Mouse (Mus musculus) cerebellum, adult 9-11 months (tissue): ENCODE measurements around the gene S100a11.
"Not testable (repeated sequence)": the region's sequence is repeated elsewhere in the genome, so short reads cannot be mapped to it uniquely, and the experiment has no call there.

Experiments used
- DNase-seq: peaks from one replicate; pipeline ENCODE4 v3.0.0; 2022

The S100a11 gene

DNA sequence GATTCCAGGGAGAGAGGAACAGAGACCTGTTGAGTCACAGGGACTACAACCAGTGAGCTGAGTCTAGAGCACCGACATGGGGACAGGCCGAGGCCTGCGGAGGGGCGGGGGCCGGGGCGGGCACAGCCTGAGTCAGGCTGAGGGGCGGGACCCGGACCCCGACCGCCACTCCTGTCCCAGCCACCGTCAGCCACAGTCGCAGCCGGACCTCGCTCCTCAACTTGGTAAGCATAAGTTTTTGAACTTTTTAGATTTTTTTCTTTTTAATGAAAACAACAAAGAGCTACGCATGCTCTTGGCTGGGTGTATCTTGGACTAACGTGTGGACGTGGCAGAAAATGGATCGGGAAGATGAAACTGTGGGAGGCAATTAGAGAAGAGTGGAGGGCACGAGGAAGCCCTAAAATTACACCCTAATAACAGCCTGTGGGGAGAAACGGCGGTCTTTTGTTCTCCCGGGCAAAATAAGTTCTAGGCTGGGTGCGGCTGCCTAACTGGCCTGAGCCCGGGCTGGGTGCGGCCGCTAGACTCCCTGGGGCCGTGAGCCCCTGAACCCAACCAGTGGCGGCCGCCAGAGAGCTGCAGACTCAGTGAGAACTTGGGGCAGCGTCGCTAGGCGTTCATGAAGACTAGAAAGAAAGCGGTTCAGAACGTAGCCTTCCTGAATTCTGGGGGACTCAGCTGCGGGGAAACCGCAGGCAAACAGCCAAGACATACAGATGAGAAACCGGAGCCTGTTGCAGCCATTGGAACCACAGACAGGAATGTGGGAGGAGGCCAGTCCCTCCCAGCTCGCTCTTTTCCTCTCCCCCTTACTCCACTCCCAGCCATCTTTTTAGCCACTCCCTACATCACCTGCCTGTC is at the start of gene S100a11:
Gene S100a11 (plus strand): TSS at position 159 of the 864 bp plus-strand sequence.
- no peak for DNase-seq

DNA sequence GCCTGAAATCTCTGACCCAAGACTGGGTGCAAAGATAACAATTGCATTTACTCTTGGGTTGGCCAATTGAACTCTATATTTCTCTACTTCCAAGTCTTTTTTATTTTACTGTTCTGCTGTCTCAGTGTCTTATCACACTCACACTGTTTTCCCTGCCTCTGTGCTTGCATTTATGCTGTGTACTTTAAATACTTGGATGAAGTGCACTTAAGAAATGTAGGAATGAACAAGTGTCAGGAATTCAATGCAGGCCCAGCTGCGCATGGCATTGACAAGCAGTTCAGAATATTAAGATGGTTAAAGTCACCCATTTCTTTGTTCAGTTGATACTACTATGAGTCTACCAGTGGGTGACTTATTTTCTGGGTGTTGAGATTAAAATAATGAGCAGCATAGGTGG is 40.2 kb upstream of the S100a11 start:
- DNase-seq = no peak

DNA sequence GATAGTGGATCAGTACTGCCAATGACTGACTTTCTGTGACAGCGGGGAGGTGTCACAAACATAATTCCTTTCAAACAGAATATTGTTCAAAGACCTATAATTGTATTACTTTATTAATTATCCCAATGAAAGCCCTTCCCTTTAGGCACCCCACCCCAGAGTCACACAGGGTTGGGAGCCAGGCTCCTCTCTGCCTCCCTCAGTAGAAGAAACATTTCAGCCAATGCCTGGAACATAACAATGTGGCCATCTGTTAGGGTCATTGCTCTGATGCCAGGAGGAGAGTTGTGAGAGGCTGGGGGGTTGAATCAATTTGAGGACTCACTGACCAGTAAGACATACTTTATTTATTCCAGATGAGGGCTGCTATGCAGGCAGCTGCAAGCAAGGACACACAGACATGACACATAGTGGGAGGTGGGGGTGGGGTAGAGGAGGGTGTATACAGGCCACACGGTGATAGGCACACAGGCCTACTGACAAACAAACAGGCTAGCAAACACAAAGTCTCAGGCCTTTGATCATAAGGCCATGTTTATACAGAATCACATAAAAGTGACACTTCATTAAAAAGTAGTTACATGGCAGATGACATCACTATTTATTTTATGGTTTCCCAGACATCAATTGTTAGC is 38.2 kb upstream of the S100a11 start:
- DNase-seq = no peak

DNA sequence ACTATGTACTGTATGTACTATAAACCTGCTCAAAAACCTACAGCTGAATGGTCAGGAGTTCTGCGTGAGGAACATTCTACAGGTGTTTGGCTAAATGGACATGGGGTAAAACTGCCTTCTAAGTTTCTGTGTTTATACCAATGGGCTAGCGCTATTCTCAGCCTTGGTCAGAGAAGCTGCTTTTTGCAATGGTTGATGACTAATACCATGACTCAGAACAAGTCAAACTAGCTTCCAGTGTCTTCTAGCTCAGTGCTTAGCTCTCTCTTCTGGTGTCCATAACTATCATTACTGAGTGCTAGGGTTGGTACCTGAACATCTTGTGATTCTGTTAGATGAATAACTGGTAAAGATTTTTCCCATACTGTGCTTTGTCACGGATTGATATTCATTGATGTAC is 34.7 kb upstream of the S100a11 start:
- no peak for DNase-seq

DNA sequence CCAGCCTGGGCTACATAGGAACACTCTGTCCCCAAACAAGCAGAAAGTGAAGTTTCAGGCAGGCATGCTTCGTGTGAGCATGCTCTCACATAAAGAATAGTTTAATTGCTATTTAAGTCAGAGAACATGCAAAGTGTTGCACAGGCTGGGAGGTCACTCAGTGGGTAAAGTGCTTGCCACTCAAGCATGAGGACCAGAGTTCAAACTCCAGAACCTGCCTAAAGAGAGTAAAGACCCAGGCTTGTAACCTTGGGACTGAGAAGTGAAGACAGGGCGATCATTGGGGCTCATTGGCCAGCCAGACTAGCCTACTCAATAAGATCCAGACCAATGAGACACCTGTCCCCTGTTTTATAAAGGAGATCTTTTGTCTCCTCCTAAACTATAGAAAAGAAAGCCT is 31.7 kb upstream of the S100a11 start:
- no peak for DNase-seq

DNA sequence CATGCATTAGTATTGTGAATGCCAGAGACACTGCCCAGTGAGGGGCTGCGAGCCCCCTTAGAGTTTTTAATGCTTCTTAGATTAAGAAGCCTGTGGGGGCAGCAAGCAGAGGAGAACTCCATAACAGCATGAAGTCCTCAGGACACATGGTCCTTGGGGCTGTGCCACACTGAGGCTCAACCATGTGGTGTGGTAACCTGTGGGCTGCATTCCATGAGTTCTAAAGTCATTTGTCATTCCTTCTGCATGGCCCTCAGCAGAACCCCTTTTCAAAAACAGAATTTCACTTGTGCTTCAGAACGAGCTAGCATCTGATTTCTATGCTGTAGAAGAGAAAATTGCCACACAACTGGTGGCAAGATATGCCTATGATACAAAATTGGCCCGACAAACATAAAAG is 28.1 kb upstream of the S100a11 start:
- DNase-seq = no peak

DNA sequence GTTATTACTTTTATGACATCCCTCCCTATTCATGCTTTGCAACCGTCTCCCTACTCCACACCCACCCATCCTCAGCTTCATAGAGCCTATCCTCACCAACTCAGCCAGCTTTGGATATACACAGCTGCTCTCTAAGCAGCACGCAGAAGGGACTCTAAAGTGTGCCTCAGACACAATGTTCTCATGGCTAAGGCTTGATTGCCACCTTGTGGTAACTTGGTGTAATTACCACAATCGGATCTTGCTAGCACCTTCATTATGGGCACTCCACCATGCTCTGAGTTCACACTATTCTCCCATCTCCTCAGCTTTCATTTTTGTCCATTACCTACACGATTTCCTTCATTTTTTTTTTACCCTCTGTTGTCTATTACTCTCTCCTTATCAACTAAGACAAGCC is 26.3 kb upstream of the S100a11 start:
- DNase-seq = peak; percentile 18

DNA sequence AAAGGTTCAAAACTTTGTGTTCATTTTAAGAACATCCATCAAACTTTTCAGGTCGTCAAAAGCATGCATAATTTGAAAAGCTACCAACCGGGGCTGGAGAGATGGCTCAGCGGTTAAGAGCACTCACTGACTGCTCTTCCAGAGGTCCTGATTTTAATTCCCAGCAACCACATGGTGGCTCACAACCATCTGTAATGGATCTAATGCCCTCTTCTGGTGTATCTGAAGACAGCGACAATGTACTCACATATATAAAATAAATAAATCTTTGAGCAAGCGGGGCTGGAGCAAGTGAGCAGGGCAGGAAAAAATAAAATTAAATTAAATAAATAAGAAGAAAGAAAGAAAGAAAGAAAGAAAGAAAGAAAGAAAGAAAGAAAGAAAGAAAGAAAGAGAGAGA is 25.5 kb upstream of the S100a11 start:
- DNase-seq = not testable (repeated sequence)

DNA sequence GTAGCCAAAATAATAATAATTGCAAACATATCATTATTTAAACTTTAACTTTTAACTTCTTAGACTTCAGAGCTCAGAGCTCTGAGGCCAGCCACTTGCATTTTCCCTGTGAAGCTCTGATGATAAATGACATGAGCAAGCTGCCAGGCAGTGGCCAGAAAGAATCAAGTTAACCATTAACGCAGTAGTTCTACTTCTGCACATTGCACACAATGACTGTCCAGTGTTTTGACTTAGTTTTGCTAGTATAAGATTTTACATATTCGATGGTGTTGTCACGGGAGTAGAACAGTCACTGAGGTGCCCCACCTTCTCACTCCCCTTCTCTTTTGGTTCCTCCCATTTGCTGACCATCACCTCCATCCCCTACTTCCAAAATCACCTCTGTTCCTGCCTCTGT is 23.2 kb upstream of the S100a11 start:
- no peak for DNase-seq

DNA sequence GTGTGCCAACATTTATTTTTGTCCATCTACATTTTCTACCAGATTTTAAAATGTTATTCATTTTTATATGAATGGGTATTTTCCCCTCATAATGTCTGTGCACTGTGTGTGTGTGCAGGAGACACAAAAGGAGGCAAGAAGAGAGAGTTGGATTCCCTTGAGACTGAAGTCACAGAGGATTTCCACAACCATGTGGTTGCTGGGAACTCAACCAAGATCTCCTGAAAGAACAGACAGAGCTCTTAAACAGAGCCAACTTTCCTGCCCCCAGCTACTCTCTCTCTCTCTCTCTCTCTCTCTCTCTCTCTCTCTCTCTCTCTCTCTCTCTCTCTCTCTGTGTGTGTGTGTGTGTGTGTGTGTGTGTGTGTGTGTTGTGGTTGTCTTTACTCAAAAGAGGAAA is 21.2 kb upstream of the S100a11 start:
- no peak for DNase-seq

DNA sequence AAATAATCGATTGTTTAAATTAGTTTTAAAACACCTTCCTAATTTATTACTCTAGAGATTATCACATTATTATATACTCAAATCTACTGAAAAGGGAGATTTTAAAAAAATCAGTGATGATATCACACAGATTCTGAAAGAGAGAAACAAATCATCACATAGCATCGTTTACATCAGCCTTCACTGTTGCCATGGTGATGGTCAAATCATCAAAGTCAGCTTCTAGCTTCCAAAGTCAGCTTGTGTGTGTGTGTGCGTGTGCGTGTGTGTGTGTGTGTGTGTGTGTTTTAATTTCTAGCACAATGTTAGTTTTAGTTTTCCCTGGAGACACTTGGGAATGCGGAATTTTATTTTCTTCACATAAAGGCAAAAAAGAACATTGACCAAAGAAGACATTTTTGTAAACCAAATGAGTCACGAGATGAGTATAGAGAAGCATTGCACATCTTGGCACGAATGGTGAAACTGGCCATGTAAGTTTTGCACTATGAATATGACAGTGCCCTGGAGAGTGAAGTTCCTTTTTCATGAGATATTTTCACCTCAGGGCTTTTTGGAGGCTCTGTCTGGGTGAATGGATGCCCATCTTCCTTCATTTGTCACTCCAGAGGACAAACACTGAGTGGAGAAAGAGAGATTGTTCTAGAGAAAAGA is 15.6 kb upstream of the S100a11 start:
- no peak for DNase-seq

DNA sequence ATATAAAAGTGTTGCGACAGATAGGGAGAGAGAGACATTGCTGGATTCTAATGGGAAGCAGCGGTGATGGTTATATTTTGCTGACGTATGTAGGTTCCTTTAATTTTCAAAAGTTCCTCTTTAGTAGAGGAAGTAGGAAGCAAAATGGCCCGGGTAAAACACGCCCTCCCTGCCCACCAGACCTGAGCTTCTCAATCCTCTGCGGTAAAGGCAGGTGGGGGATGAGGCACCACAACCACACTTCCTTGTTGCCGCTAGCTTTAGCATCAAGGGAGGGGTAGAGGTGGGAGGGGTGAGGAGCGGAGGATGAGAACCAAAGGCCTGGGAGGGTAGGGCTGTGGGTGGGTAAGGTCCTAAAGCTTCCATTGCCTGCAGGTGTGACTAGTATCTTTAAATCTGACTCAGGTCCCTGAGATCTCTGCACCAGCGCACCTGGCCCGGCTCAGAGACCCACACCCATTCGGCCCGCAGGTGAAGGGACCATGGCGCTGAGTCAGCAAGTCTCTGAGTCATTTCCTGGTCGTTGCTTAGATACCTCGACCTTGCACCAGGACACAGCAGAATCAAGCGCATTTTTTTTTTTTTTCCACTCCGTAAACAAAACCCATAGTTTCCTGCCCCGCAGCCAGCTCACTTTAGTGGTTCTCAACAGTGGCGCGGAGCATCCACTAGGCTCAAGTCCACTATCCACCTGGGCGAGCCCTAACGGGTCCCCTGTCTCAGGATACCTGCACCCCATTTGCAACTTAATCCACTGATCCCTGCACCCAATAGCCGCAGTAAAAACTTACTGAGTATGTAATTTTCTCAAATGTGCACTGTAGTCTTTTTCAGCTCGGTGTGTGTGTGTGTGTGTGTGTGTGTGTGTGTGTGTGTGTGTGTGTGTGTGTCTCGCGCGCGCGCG is 14.1 kb upstream of the S100a11 start:
- DNase-seq = no peak

DNA sequence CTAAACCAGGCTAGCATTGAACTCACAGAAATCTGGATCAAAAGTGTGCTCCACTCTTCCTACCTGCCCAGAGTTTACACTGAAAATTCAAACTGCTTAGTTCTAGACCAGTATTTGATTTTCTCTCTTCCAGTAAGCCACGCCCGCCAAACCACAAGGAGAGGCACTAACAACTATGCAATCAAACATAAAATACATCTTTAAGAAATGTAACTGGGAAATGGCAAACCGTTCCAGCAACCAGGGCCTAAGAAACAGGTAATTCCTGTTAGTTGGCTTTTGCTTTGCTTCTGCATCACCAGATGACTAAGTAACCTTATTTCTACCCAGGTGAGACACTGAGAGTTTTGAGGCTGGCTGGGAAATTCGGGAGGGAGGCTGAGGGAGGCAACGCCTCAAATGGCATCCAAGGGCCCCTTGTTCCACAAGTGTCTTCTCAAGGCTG is 13.4 kb upstream of the S100a11 start:
- DNase-seq = no peak

DNA sequence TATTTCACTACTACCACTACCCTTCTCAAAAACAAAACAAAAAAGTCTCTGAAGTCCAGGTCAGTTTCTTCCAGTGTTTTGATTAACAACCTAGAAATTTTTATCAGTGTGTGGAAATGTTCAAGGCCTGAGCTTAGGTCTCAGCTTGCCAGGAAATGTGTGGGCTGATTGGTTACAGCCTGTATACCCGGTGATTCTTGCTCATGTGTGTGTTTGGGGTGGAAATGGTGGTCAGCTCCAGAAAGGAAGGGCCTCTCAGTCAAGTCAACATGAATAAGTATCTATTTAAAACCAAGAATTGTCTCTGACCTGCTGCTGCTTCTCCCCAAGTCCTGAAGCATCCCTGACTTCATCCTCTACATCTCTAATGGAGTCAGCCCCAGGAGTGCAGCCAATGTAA is 11.0 kb upstream of the S100a11 start:
- no peak for DNase-seq

DNA sequence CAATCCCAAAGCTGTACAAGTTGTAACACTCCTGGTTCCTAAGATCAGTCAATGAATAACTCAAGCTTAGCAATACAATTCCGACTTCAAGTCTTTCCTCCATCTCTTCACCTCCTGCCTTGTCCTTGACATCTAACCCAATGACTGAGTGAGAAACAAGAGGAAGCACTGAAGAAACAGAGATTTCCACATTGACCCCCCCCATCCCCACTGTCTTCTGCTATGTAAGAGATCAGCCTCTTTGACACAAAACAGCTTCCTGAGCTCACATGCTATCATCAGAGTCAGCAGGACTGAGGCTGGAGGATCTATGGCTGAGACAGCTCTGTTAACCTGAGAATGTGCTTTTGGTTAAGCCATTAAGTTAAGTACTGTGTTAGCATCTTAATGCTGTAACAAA is 9.3 kb upstream of the S100a11 start:
- no peak for DNase-seq

DNA sequence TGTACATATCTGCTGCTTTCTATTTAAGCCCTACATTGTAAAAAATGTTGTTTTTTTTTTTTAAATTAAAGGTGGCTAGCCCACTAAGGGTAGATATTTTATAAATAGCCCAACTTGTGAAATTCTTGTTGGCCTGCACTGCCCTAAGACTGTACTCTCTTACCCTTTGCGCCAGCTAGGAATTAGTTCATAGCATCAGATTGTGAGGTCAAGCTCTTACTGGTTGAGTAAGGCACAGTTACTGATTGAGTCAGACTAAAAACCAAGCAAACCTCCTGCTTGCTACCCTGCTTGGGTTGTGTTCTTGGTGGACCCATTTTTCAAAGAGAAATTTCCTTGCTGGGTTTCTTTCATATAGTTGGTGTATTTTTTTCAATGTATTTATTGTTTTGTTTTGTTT is 8.5 kb upstream of the S100a11 start:
- no peak for DNase-seq

DNA sequence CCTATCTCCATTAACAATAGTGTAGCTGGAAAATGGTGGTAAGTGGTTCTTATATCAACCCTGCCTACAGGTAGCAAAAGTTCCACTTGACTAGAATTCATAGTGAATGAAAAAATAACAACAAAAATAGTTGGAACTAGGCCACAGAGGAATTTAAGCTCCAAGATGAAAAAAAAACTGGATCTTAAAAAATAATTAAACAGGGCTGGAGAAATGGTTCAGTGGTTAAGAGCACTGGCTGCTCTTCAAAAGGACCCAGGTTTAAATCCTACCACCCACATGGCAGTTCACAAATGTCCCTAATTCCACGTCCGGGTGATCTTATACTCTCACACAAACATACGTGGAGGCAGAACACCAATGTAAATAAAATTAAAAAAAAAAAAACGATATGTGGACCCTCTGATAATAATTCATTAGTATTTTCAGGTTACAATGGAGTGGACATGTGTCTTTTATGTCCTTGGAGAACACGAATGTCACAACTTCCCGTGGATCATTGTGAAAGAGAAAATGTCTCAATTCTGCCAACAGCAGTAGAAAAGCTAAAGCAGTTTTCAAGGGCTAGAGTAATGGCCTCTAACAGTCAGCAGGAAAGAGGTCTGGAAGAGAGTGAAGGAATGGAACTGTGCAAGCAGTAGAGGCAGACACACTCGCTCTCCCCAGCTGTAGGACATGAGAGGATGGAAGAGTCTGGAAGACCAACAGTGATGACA is 7.7 kb upstream of the S100a11 start:
- DNase-seq = no peak

DNA sequence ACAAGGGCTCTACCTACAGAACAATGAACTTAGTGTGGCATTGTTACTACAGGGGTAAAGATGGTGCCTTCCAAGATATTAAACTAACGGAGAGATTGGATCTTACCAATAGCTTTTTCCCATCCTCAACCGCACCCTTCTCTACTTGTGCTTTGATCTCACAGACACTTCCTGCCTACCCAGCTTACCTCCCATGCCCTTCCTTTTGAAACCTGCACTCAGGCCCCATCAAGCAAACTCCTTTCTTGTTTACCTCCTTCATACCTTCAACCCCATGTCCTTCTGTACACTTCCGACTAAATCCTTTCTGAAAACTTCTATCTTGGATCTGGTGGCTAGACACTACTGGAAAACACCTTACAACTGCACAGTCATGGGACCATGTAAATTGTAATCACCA is 5.7 kb upstream of the S100a11 start:
- DNase-seq = no peak

DNA sequence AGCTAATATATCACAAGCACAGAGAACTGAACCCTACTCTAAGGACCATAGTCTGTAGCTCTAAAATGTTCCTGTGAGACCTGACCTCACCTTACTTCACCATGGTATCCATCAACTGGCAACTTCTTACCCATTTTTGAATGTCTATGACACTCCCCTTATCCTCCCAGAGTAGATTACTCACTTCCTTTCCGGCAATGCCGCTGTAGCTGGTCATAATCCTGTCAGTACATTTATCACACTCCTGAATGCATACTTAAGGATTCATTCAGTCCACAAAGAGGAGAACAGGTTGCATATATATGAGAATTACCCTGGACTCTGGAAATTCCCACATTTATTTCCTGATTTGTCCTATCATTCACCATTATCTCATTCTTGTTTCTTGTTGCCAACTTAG is 2.9 kb upstream of the S100a11 start:
- no peak for DNase-seq

DNA sequence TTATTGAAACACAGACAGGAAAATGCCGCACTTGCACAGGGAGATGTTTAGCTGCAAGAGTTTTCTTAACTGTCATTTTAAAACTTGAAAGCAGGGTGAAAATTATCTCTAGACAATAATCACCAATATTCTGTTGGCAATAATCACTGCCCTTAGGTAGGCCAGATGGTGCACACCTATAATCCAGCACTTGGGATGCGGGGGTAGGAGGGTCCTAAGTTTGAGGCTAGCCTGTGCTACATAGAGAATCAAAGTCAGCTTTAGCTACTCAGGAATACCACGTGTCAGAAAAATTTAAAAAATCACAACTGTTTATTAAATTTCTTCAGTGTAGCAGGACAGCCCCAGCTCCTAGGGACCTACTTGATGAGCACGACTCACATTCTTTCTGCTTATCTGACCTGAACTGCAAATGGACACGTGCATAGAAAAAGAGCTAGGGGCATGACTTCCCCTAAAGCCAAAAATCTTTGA is 395 bp upstream of the S100a11 start:
- no peak for DNase-seq

DNA sequence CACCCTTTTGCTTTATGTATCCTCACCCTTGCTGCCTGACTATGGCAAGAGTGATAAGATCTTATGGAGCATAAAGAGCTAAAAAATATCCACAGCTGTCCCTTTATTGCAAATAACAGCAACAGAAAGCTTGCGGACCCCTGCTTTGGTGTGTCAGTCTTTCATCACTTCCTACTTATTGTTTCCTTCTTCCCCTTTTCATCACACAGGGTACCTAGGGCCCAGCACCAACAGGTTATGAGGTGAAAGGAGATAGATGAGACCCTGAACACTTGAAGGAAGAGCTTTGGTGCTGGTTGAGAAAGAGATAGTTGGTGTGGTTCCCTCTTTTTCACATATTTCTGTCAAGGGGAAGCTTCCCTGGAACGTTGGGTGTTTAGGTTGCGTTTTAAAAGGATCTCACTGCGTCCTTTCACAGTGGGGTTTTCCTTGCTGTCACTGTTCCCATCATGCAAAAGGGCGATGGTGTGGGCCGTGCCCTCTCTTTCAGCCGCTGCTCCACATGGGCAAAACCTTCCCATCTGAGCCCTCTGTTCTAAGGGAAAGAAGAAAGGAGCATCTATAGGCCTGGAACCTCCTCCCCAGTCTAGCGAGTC is 1.3 kb downstream of the S100a11 start:
- no peak for DNase-seq

DNA sequence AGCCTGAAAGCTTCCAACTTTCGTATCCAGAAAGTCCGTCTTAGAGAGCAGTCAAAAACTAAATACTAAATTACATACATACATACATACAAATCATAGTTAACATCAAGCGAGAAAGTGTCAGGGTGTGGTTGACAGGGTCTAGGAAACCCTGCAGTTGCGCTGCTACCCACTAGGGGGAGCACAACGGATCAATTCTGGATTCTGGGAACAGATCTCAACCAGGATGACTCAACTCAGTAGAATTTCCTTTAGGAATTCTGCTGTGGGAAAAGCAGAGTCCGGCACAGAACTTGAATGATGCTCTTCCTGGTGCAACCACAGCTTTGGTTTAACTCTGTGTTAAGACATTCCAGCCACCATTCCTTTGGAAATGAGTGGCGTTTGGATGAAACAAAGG is 2.3 kb downstream of the S100a11 start:
- DNase-seq = no peak
